Mouse (Mus musculus): Measurements from ENCODE around the gene Pramef8. TPM values are rescaled to one million over a fixed set of nuclear protein-coding genes. Genes with fewer than 3 reads are reported as not detected.

Pramef8 gene
- 4.0 and 5.6 TPM in 2 replicates for polyA plus RNA-seq (2015; fragmentation: Nextera tagmentation; extraction: Ambion mirVana)

- 1% methylated on average over 50 of the region's 50 CpGs for WGBS (ENCODE audit: insufficient replicate concordance)
- peak; percentile 95 for ATAC-seq (ENCODE audit: low read depth)
These were observed at the start of gene Pramef8 for GRCm38 (mm10) chr4:143412219-143413092. TSS of gene Pramef8 (plus strand) at chr4:143412426.

DNA sequence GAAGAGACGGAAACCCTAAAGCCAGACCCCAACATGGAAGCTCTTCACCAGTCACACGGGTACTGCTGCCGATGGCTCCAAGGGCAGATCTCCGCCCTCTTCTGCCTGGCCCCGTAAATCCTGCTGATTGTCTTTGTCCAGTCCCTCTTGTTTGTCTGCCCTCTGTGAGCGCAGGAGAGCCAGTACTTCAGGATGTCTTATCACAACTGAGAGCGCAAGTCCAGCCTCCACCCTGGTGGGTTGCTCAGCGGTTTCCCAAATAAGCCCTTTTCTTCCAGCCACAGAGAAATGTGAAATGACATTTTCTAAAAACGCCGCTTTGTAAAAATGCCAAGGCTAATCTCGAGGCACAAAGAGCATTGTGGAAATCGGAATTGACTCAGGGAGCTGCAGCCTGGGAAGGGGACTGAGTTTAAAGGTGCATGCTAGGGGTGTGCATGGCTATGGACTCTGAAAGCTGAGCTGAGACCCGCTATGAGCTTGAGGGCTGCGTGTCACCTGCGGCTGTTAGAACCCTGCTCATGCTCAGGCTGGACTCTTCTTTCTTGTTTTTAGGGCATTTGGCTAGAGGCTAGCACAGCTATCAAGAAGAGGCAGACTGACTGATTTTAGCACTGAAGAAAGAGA is 45.7 kb upstream of the Pramef8 start:
- 53% methylated on average over 15 of the region's 15 CpGs for WGBS (ENCODE audit: insufficient replicate concordance)
- Histone ChIP-seq H3K4me3 (replicated peaks) (no peak overlapping the region), H3K9me3 (replicated peaks) (no peaks in the 10 kb centered on the region), H3K27me3 (no peaks in the 10 kb centered on the region), H3K36me3 (no peaks in the 10 kb centered on the region), H3K9ac (no peak overlapping the region), H3K4me1 (replicated peaks) (no peaks in the 10 kb centered on the region; the same call in 1 of the 2 replicates), H3K4me2 (no peak overlapping the region), H3K27ac (no peak overlapping the region)
- no peak for ATAC-seq (ENCODE audit: low read depth)
- DNase-seq: no peak

More at GRCm38 (mm10) chr4:143412219-143413092, at the start of gene Pramef8:
- Histone ChIP-seq H3K4me3 (replicated peaks) (peak within 1 kb of the TSS; percentile 72), H3K4me1 (replicated peaks) (peaks cover 10% of the 10 kb centered on the region; the same call in 1 of the 2 replicates), H3K9ac (peak within 1 kb of the TSS; percentile 72), H3K9me3 (replicated peaks) (no peaks in the 10 kb centered on the region), H3K27ac (peak within 1 kb of the TSS; percentile 80), H3K36me3 (peaks cover 29% of the 10 kb centered on the region), H3K27me3 (no peaks in the 10 kb centered on the region), H3K4me2 (peak within 1 kb of the TSS; percentile 62)
- peak; percentile 82 for DNase-seq

DNA sequence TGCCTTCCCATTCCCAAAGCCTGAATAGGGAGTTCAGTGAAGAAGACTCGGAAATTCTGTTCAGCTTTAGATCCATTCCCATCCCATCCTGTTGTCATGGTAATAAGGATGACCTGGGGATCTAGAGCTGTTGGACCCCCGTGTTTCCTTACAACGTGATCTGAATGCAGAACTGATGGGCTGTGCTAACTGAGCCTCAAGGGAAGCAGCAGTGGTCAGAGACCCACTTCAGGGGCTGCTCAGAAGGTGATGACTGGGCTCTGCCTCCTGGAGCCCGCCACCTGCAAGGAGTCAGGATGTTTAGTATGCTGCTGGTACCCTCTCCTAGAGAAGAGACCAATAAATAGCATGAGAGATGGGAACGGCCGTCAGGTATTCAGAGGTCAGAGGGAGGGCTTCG is 32.7 kb upstream of the Pramef8 start:
- WGBS (ENCODE audit: insufficient replicate concordance): 45% methylated on average over 7 of the region's 7 CpGs
- no peaks in the 10 kb centered on the region for H3K9me3 ChIP-seq (replicated peaks)
- no peak for ATAC-seq (ENCODE audit: low read depth)

DNA sequence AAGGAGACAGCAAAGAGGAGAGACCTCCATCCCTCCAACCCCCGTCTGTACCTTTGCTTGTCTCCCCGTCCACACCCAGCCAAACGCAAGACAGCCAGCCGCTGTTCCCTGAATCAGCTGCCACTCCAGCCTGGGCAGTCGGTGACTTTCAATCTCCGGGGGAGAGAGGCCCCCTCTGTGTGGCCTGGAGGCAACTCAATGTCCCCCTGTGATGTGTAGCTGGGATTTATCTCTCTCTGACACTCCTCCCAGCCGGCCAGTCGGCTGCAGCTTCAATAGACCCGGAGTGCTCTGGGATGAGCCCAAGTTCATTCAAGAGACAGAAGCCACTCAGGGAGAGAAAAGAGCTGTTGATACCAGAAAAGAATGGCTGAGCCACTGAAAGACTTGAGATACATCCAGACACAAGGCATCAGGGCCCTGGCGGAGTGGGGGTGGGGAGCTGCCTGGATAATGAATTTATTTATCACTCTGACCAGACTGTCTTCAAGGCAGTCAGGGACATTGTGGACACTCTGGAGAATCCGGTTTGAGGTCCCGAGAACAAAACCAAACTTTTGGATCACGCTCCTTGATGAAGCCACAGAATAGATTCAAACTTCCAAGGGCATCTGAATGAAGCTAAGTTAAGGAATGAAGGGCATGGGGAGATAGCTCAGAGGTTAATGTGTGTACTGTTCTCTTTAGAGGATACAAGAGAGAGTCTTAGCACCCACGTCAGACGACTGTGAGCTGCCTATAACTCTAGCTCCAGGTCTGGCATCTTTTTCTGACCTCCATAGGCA is 32.1 kb upstream of the Pramef8 start:
- Histone ChIP-seq H3K27me3 (0 out of 2 replicates have a peak, but pooled peaks cover 7% of the 10 kb centered on the region), H3K9ac (no peak overlapping the region), H3K4me2 (no peak overlapping the region), H3K9me3 (replicated peaks) (no peaks in the 10 kb centered on the region), H3K27ac (no peak overlapping the region), H3K36me3 (no peaks in the 10 kb centered on the region), H3K4me3 (replicated peaks) (no peak overlapping the region), H3K4me1 (replicated peaks) (no peaks in the 10 kb centered on the region)
- ATAC-seq (ENCODE audit: low read depth) (no peak), DNase-seq (no peak)
- WGBS (ENCODE audit: insufficient replicate concordance): 33% methylated on average over 15 of the region's 15 CpGs

More for the DNA sequence above, 32.7 kb upstream of the Pramef8 start:
- Histone ChIP-seq H3K4me2 (no peak overlapping the region), H3K4me3 (replicated peaks) (no peak overlapping the region), H3K9ac (no peak overlapping the region), H3K4me1 (replicated peaks) (no peaks in the 10 kb centered on the region), H3K36me3 (no peaks in the 10 kb centered on the region), H3K27me3 (0 out of 2 replicates have a peak, but pooled peaks cover 7% of the 10 kb centered on the region), H3K27ac (no peak overlapping the region)
- DNase-seq: no peak

DNA sequence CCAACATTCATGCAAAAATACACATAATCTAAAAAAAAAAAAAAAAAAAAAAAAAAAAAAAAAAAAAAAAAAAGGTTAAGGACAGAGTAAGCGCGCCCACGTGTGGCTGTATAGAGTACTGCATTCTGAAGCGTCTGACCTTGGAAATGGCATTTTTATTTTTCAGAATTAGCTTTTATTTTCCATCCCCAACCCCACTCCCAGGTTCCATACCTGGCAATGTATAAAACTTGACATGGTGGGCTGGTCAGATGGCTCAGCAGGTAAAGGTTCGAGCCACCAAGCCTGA is 31.6 kb upstream of the Pramef8 start:
- H3K27me3 ChIP-seq: 0 out of 2 replicates have a peak, but pooled peaks cover 7% of the 10 kb centered on the region
- H3K4me3 ChIP-seq (replicated peaks): no peak overlapping the region
- no peak overlapping the region for H3K9ac ChIP-seq
- WGBS (ENCODE audit: insufficient replicate concordance): 4% methylated on average over 5 of the region's 5 CpGs
- no peak overlapping the region for H3K27ac ChIP-seq
- H3K9me3 ChIP-seq (replicated peaks): no peaks in the 10 kb centered on the region
- no peak for ATAC-seq (ENCODE audit: low read depth)
- DNase-seq: no peak
- no peaks in the 10 kb centered on the region for H3K36me3 ChIP-seq
- no peak overlapping the region for H3K4me2 ChIP-seq
- H3K4me1 ChIP-seq (replicated peaks): no peaks in the 10 kb centered on the region

DNA sequence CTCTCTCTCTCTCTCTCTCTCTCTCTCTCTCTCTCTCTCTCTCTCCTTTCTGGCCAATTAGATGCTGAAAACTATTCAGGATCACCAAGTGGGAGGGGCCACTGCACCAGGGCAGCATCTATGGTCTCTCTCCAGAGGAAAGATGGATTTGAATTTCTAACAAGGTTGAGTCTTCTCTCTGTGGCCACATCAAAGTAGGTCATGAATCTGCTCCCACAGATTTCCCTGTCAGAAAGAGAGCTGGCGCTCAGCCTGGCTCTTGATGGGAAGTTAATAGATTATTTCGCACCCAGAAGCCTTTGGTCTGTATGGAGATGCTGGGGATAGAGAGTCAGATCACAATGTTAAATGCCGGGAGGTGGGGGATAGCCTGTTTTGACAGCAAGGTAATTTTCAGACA is 30.1 kb upstream of the Pramef8 start:
- no peak for DNase-seq
- Histone ChIP-seq H3K9me3 (replicated peaks) (no peaks in the 10 kb centered on the region), H3K9ac (no peak overlapping the region), H3K4me2 (no peak overlapping the region), H3K4me3 (replicated peaks) (no peak overlapping the region), H3K4me1 (replicated peaks) (no peaks in the 10 kb centered on the region), H3K27me3 (0 out of 2 replicates have a peak, but pooled peaks cover 7% of the 10 kb centered on the region), H3K36me3 (no peaks in the 10 kb centered on the region), H3K27ac (no peak overlapping the region)
- ATAC-seq (ENCODE audit: low read depth): no peak
- 60% methylated on average over 3 of the region's 3 CpGs for WGBS (ENCODE audit: insufficient replicate concordance)

DNA sequence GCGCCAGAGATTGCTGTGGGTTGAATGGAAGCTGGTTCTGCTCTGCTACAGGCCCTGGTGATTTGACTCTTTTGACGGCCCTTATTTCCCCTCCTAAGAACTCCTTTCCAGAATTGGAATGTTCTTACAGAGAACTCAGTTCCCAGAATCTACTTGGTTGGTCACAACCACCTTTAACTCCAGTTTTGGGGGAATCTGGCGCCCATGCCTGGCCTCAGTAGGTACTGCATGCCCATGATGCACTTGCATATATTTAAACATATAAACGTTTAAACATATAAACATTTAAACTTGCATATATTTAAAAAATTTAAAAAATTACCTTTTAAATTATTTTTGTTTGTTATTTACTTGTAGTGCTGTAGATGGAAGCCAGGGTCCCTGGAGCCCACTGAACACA is 28.6 kb upstream of the Pramef8 start:
- WGBS (ENCODE audit: insufficient replicate concordance): 27% methylated on average over 4 of the region's 4 CpGs
- Histone ChIP-seq H3K9ac (no peak overlapping the region), H3K36me3 (no peaks in the 10 kb centered on the region), H3K4me2 (no peak overlapping the region), H3K27me3 (0 out of 2 replicates have a peak, but pooled peaks cover 7% of the 10 kb centered on the region), H3K4me3 (replicated peaks) (no peak overlapping the region), H3K9me3 (replicated peaks) (no peaks in the 10 kb centered on the region), H3K27ac (no peak overlapping the region), H3K4me1 (replicated peaks) (no peaks in the 10 kb centered on the region)
- DNase-seq (no peak), ATAC-seq (ENCODE audit: low read depth) (no peak)

- Histone ChIP-seq H3K4me2 (peak overlapping the region; percentile 47), H3K9ac (no peak overlapping the region), H3K4me3 (replicated peaks) (peak overlapping the region; percentile 28), H3K4me1 (replicated peaks) (no peaks in the 10 kb centered on the region), H3K9me3 (replicated peaks) (no peaks in the 10 kb centered on the region), H3K36me3 (no peaks in the 10 kb centered on the region), H3K27ac (no peak overlapping the region), H3K27me3 (peaks cover 11% of the 10 kb centered on the region)
- no peak for DNase-seq
- 6% methylated on average over 39 of the region's 43 CpGs for WGBS (ENCODE audit: insufficient replicate concordance)
- ATAC-seq (ENCODE audit: low read depth): peak; percentile 54; the same call in 1 of the 2 replicates
These were observed 23.1 kb upstream of the Pramef8 start for GRCm38 (mm10) chr4:143388955-143389702.

- no peak within 1 kb of the TSS for H3K4me3 ChIP-seq (replicated peaks)
- no peak for DNase-seq
- whole genome bisulfite sequencing (ENCODE audit: insufficient replicate concordance): 64% methylated on average over 26 of the region's 26 CpGs
- ATAC-seq (ENCODE audit: low read depth): no peak
- H3K9ac ChIP-seq: no peak within 1 kb of the TSS
- no peaks in the 10 kb centered on the region for H3K4me1 ChIP-seq (replicated peaks)
- no peak within 1 kb of the TSS for H3K4me2 ChIP-seq
- H3K9me3 ChIP-seq (replicated peaks): no peaks in the 10 kb centered on the region
- H3K27me3 ChIP-seq: peaks cover 7% of the 10 kb centered on the region
- no peak within 1 kb of the TSS for H3K27ac ChIP-seq
- no peaks in the 10 kb centered on the region for H3K36me3 ChIP-seq
These were observed 18.0 kb upstream of the Pramef8 start, which contains the start of gene Pramel1 for GRCm38 (mm10) chr4:143394181-143394580. TSS of gene Pramel1 (plus strand) at chr4:143394428.

DNA sequence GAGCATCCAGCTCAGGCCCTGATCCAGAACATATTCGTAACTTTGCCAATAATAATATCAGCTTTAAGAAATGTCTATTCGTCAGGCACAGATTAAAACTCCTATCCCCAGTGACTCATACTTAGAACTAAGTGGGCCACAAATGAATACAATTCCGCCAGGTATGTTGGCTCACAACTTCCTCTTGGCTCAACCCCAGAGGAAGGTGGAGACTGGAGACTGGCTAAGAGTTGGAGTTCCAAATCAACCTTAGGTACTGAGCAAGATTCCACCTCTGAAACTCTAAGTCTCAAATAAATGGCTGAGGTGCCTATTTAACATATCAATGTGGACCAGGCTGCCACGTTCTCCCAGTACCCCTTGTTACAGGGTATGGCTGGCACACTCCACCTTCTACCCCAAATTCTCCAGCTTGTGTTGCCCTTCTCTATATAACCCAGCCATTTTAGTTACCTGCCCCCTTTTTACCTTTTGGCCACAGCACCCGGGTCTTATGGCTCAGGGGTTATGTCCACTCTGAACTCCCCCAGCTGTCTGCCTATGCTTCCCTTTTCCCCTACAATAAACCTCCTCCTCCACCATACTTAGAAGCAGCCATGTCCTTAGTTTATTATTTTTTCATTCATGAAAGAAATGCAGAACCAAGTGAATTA is 534 bp upstream of the Pramef8 start:
- peaks cover 10% of the 10 kb centered on the region; the same call in 1 of the 2 replicates for H3K4me1 ChIP-seq (replicated peaks)
- DNase-seq (no peak), ATAC-seq (ENCODE audit: low read depth) (no peak)
- WGBS (ENCODE audit: insufficient replicate concordance): 66% methylated on average over 5 of the region's 5 CpGs
- no peaks in the 10 kb centered on the region for H3K9me3 ChIP-seq (replicated peaks)
- H3K27me3 ChIP-seq: no peaks in the 10 kb centered on the region
- H3K27ac ChIP-seq: 0 out of 2 replicates have a peak overlapping the region, but pooled peaks have one; percentile 0
- H3K9ac ChIP-seq: peak overlapping the region; percentile 72
- H3K36me3 ChIP-seq: peaks cover 22% of the 10 kb centered on the region
- peak overlapping the region; percentile 72 for H3K4me3 ChIP-seq (replicated peaks)
- peak overlapping the region; percentile 62 for H3K4me2 ChIP-seq

Data from liver, embryonic 13.5 days (tissue).